Mouse (Mus musculus) limb, embryonic 10.5 days (tissue): ENCODE results near the gene S100a7a. TPM values are rescaled to one million over a fixed set of nuclear protein-coding genes. Genes with fewer than 3 reads are reported as not detected.

Experiments used
- DNase-seq: peaks from one replicate; pipeline ENCODE4 v3.0.0-alpha.2; 2017; ENCODE audit warnings: low spot score
- H3K27ac ChIP-seq: fragments of 300-500 bp; sonication (generic); 2 replicates; pipeline ENCODE4 v1.5.1; 2016; ENCODE audit warnings: mild to moderate bottlenecking
- H3K27me3 ChIP-seq: fragments of 300-500 bp; sonication (generic); 2 replicates; pipeline ENCODE4 v1.6.1; 2016; ENCODE audit warnings: low read depth, mild to moderate bottlenecking; ENCODE audit not compliant: poor library complexity, severe bottlenecking
- H3K36me3 ChIP-seq: fragments of 300-500 bp; sonication (generic); 2 replicates; pipeline ENCODE4 v1.6.1; 2016; ENCODE audit warnings: mild to moderate bottlenecking, moderate library complexity
- H3K4me1 ChIP-seq: fragments of 300-500 bp; sonication (generic); 2 replicates; pipeline ENCODE4 v1.6.1; 2016
- H3K4me3 ChIP-seq: fragments of 300-500 bp; sonication (generic); 2 replicates; pipeline ENCODE4 v1.5.1; 2016; ENCODE audit warnings: mild to moderate bottlenecking, moderate library complexity
- H3K9me3 ChIP-seq: fragments of 300-500 bp; sonication (generic); replicated peaks from 2 replicates; pipeline ENCODE4 v1.6.1; 2016; ENCODE audit warnings: mild to moderate bottlenecking
- WGBS: fragments of 180-500 bp; shearing (Covaris S2); methylation state at CpG from one replicate; pipeline ENCODE4 v1.1.7; 2016; 5-methylcytosine and 5-hydroxymethylcytosine counted together
- polyA plus RNA-seq: library from polyadenylated mRNA; unstranded; fragments of >200 nt; fragmentation: Nextera tagmentation; extraction: Ambion mirVana; gene quantifications from 2 replicates; pipeline ENCODE4 v1.2.1, GENCODE M21; 2016

The S100a7a gene
- polyA plus RNA-seq, 1 experiment from 2014 or later = not detected

- WGBS = 88% methylated on average over 2 of the region's 2 CpGs
- H3K4me1 ChIP-seq = no peaks in the 10 kb centered on the region
- no peak overlapping the region for H3K27ac ChIP-seq
- DNase-seq = no peak
- H3K9me3 ChIP-seq = no peaks in the 10 kb centered on the region
- no peak overlapping the region for H3K4me3 ChIP-seq
- no peaks in the 10 kb centered on the region for H3K27me3 ChIP-seq
- H3K36me3 ChIP-seq = no peaks in the 10 kb centered on the region
Observed at GRCm38 (mm10) chr3:90686835-90687234, 33.0 kb downstream of the S100a7a start.

- WGBS = 89% methylated on average over 2 of the region's 2 CpGs
- no peaks in the 10 kb centered on the region for H3K27me3 ChIP-seq
- H3K9me3 ChIP-seq = no peaks in the 10 kb centered on the region
- H3K27ac ChIP-seq = no peak overlapping the region
- DNase-seq = no peak
- no peaks in the 10 kb centered on the region for H3K36me3 ChIP-seq
- no peaks in the 10 kb centered on the region for H3K4me1 ChIP-seq
- no peak overlapping the region for H3K4me3 ChIP-seq
Observed at GRCm38 (mm10) chr3:90693496-90693895, 39.7 kb downstream of the S100a7a start.

GRCm38 (mm10) chr3:90695613-90696012, 41.8 kb downstream of the S100a7a start, which contains the start of gene S100a9:
S100a9 (minus strand) TSS chr3:90695721.
- Histone ChIP-seq H3K4me3 (no peak within 1 kb of the TSS), H3K9me3 (no peaks in the 10 kb centered on the region), H3K4me1 (no peaks in the 10 kb centered on the region), H3K36me3 (no peaks in the 10 kb centered on the region), H3K27me3 (no peaks in the 10 kb centered on the region), H3K27ac (no peak within 1 kb of the TSS)
- 68% methylated on average over 3 of the region's 3 CpGs for WGBS
- no peak for DNase-seq

GRCm38 (mm10) chr3:90702244-90702643, 48.4 kb downstream of the S100a7a start:
- no peaks in the 10 kb centered on the region for H3K36me3 ChIP-seq
- DNase-seq = no peak
- no peaks in the 10 kb centered on the region for H3K4me1 ChIP-seq
- H3K27me3 ChIP-seq = no peaks in the 10 kb centered on the region
- 88% methylated on average over 2 of the region's 2 CpGs for WGBS
- H3K27ac ChIP-seq = no peak overlapping the region
- H3K9me3 ChIP-seq = no peaks in the 10 kb centered on the region
- no peak overlapping the region for H3K4me3 ChIP-seq

Other genes with a start within 250 kb of the S100a7a start
- 53.3 and 53.5 TPM in 2 replicates for gene Ints3, start 220.4 kb upstream of the S100a7a start, polyA plus RNA-seq
- gene Npr1, start 188.2 kb upstream of the S100a7a start, polyA plus RNA-seq = 3.5 and 4.7 TPM in 2 replicates
- gene Ilf2, start 177.9 kb upstream of the S100a7a start, polyA plus RNA-seq = 374 and 379 TPM in 2 replicates
- gene Snapin, start 163.0 kb upstream of the S100a7a start, polyA plus RNA-seq = 49.1 and 60.3 TPM in 2 replicates
- 175 and 194 TPM in 2 replicates for gene Chtop, start 144.5 kb upstream of the S100a7a start, polyA plus RNA-seq
- 4.6 and 5.3 TPM in 2 replicates for gene S100a1, start 139.6 kb upstream of the S100a7a start, polyA plus RNA-seq
- gene S100a13, start 139.6 kb upstream of the S100a7a start, polyA plus RNA-seq = 8.5 and 10.3 TPM in 2 replicates
- 0.30 TPM in 1 of 2 replicates, not detected in the other for gene S100a14, start 127.2 kb upstream of the S100a7a start, polyA plus RNA-seq
- 40.1 and 40.8 TPM in 2 replicates for gene S100a16, start 116.8 kb upstream of the S100a7a start, polyA plus RNA-seq
- gene S100a3, start 93.4 kb upstream of the S100a7a start, polyA plus RNA-seq = 0.98 TPM in 1 of 2 replicates, not detected in the other
- not detected in 2 replicates for gene S100a2, start 63.8 kb upstream of the S100a7a start, polyA plus RNA-seq
- gene Gm42674, start 52.1 kb upstream of the S100a7a start, polyA plus RNA-seq = not detected in 2 replicates
- gene S100a4, start 50.2 kb upstream of the S100a7a start, polyA plus RNA-seq = 0.34 and 0.64 TPM in 2 replicates
- not detected in 2 replicates for gene S100a5, start 45.5 kb upstream of the S100a7a start, polyA plus RNA-seq
- 11.4 and 11.6 TPM in 2 replicates for gene S100a6, start 41.1 kb upstream of the S100a7a start, polyA plus RNA-seq
- 1.2 TPM in 1 of 2 replicates, not detected in the other for gene S100a8, start 15.0 kb downstream of the S100a7a start, polyA plus RNA-seq
- 0.73 TPM in 1 of 2 replicates, not detected in the other for gene S100a9, start 41.7 kb downstream of the S100a7a start, polyA plus RNA-seq
- not detected in 2 replicates for gene Pglyrp4, start 72.9 kb downstream of the S100a7a start, polyA plus RNA-seq
- gene Gm5849, start 123.9 kb downstream of the S100a7a start, polyA plus RNA-seq = not detected in 2 replicates